Mouse (Mus musculus): Measurements from ENCODE around the gene Nmnat3. TPM values are rescaled to one million over a fixed set of nuclear protein-coding genes. Genes with fewer than 3 reads are reported as not detected.
A peak's percentile ranks its signal among the peaks of the same experiment; 100 is the strongest.

The Nmnat3 gene
- total and polyA plus RNA-seq, 3 experiments = 16.0 to 19.3 (median 17.5) TPM

GRCm38 (mm10) chr9:98427906-98428517, 140.8 kb downstream of the Nmnat3 start:
- Histone ChIP-seq H3K79me2 (replicated peaks; ENCODE audit: control insufficient read depth, insufficient read depth, low read length) (no peaks in the 10 kb centered on the region), H3K4me1 (ENCODE audit: control insufficient read depth, insufficient read depth, low read length) (peaks cover 10% of the 10 kb centered on the region), H3K27me3 (ENCODE audit: control insufficient read depth, insufficient read depth, low read length) (no peaks in the 10 kb centered on the region; the same call in 1 of the 2 replicates), H3K4me3 (no peak overlapping the region), H3K36me3 (ENCODE audit: control insufficient read depth, insufficient read depth, low read length) (no peaks in the 10 kb centered on the region), H3K9ac (ENCODE audit: low read depth, low read length) (no peak overlapping the region), H3K27ac (peak overlapping the region; percentile 36)
- WGBS = 51% methylated on average over 4 of the region's 4 CpGs
- no peak for TF ChIP-seq POLR2A (IDR thresholded peaks at IDR 0.05; ENCODE audit: insufficient read depth, low read depth, low read length)
- no peak for TF ChIP-seq CTCF (IDR thresholded peaks at IDR 0.05)
- no peak for TF ChIP-seq EP300 (IDR thresholded peaks at IDR 0.05; ENCODE audit: insufficient read depth, low read depth, low read length)
- DNase-seq = peak in 1 of 2 experiments; percentile 25
- intact Hi-C loops (cut with DNase I) = no loop called here

DNA sequence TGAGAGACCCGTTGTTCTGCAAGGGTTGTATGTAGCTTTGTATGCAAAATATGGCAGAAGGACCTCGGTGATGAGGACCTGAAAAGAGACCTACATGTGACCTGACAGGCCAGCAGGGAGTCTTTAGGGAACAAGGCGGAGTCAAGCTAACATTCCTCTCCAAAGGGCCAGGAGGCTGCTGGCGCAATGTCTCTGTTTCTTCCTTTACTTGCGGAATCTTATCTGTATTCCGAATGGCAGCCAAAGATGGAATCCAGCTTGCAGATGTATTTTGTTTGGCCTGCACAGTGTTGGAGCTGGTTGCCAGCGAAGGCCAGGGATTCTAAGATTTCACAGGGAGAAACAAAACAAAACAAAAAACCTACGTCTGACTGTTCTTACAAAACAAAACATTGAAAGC, 141.5 kb downstream of the Nmnat3 start:
- H3K4me3 ChIP-seq = no peak overlapping the region
- 41% methylated on average over 8 of the region's 8 CpGs for WGBS
- H3K9ac ChIP-seq (ENCODE audit: low read depth, low read length) = no peak overlapping the region
- H3K79me2 ChIP-seq (replicated peaks; ENCODE audit: control insufficient read depth, insufficient read depth, low read length) = no peaks in the 10 kb centered on the region
- peak; percentile 63 to 81 for DNase-seq
- peak overlapping the region; percentile 58 for H3K27ac ChIP-seq
- H3K36me3 ChIP-seq (ENCODE audit: control insufficient read depth, insufficient read depth, low read length) = no peaks in the 10 kb centered on the region
- H3K4me1 ChIP-seq (ENCODE audit: control insufficient read depth, insufficient read depth, low read length) = peaks cover 10% of the 10 kb centered on the region
- intact Hi-C loops (cut with DNase I) = no loop called here
- no peaks in the 10 kb centered on the region for H3K27me3 ChIP-seq (ENCODE audit: control insufficient read depth, insufficient read depth, low read length)
- TF ChIP-seq EP300 (IDR thresholded peaks at IDR 0.05; ENCODE audit: insufficient read depth, low read depth, low read length) (peak; percentile 80), POLR2A (IDR thresholded peaks at IDR 0.05; ENCODE audit: insufficient read depth, low read depth, low read length) (no peak), CTCF (IDR thresholded peaks at IDR 0.05) (no peak)

GRCm38 (mm10) chr9:98429806-98430205, 142.6 kb downstream of the Nmnat3 start:
- peaks cover 10% of the 10 kb centered on the region for H3K4me1 ChIP-seq (ENCODE audit: control insufficient read depth, insufficient read depth, low read length)
- no peak overlapping the region for H3K9ac ChIP-seq (ENCODE audit: low read depth, low read length)
- H3K4me3 ChIP-seq = no peak overlapping the region
- H3K27me3 ChIP-seq (ENCODE audit: control insufficient read depth, insufficient read depth, low read length) = no peaks in the 10 kb centered on the region
- no peaks in the 10 kb centered on the region for H3K79me2 ChIP-seq (replicated peaks; ENCODE audit: control insufficient read depth, insufficient read depth, low read length)
- H3K27ac ChIP-seq = peak overlapping the region; percentile 58
- peak; percentile 41 to 58 for DNase-seq
- WGBS = 29% methylated on average over 7 of the region's 7 CpGs
- TF ChIP-seq EP300 (IDR thresholded peaks at IDR 0.05; ENCODE audit: insufficient read depth, low read depth, low read length) (no peak), CTCF (IDR thresholded peaks at IDR 0.05) (no peak), POLR2A (IDR thresholded peaks at IDR 0.05; ENCODE audit: insufficient read depth, low read depth, low read length) (no peak)
- no peaks in the 10 kb centered on the region for H3K36me3 ChIP-seq (ENCODE audit: control insufficient read depth, insufficient read depth, low read length)
- intact Hi-C loops (cut with DNase I) = no loop called here

DNA sequence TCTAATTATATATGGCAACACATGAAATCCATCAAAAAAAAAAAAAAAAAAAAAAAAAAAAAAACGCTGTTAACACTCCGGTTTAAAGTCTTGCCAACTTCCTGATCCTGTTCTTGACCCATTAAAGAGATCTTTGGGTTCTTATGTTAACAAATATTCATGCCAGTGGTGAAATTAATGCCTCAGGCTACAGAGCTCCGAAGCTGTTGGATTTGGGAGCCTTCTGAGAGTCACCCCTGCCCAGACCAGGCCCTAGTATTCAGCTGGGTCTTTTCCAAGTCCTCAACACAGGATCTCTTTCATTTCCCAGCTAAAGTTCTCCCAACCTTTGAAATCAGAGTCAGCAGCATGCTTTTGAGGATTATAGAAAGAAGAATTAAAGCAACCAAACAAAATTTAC, 143.3 kb downstream of the Nmnat3 start:
- 33% methylated on average over 3 of the region's 3 CpGs for WGBS
- no peak for DNase-seq
- Histone ChIP-seq H3K4me3 (no peak overlapping the region), H3K27ac (no peak overlapping the region), H3K79me2 (replicated peaks; ENCODE audit: control insufficient read depth, insufficient read depth, low read length) (no peaks in the 10 kb centered on the region), H3K36me3 (ENCODE audit: control insufficient read depth, insufficient read depth, low read length) (no peaks in the 10 kb centered on the region), H3K9ac (ENCODE audit: low read depth, low read length) (no peak overlapping the region), H3K27me3 (ENCODE audit: control insufficient read depth, insufficient read depth, low read length) (no peaks in the 10 kb centered on the region), H3K4me1 (ENCODE audit: control insufficient read depth, insufficient read depth, low read length) (peaks cover 10% of the 10 kb centered on the region)
- intact Hi-C loops (cut with DNase I) = no loop called here
- TF ChIP-seq EP300 (IDR thresholded peaks at IDR 0.05; ENCODE audit: insufficient read depth, low read depth, low read length) (no peak), POLR2A (IDR thresholded peaks at IDR 0.05; ENCODE audit: insufficient read depth, low read depth, low read length) (no peak), CTCF (IDR thresholded peaks at IDR 0.05) (no peak)

- 70% methylated on average over 2 of the region's 2 CpGs for WGBS
- intact Hi-C loops (cut with DNase I) = no loop called here
- no peaks in the 10 kb centered on the region for H3K36me3 ChIP-seq (ENCODE audit: control insufficient read depth, insufficient read depth, low read length)
Observed at GRCm38 (mm10) chr9:98433021-98433420, 145.8 kb downstream of the Nmnat3 start.

GRCm38 (mm10) chr9:98433956-98434588, 146.8 kb downstream of the Nmnat3 start:
- H3K4me3 ChIP-seq = no peak overlapping the region
- 37% methylated on average over 4 of the region's 4 CpGs for WGBS
- DNase-seq = no peak
- H3K4me1 ChIP-seq (ENCODE audit: control insufficient read depth, insufficient read depth, low read length) = peaks cover 7% of the 10 kb centered on the region
- H3K36me3 ChIP-seq (ENCODE audit: control insufficient read depth, insufficient read depth, low read length) = no peaks in the 10 kb centered on the region
- no peak overlapping the region for H3K27ac ChIP-seq
- H3K27me3 ChIP-seq (ENCODE audit: control insufficient read depth, insufficient read depth, low read length) = no peaks in the 10 kb centered on the region
- TF ChIP-seq CTCF (IDR thresholded peaks at IDR 0.05) = no peak
- intact Hi-C loops (cut with DNase I) = no loop called here
- no peak overlapping the region for H3K9ac ChIP-seq (ENCODE audit: low read depth, low read length)
- H3K79me2 ChIP-seq (replicated peaks; ENCODE audit: control insufficient read depth, insufficient read depth, low read length) = no peaks in the 10 kb centered on the region

More at GRCm38 (mm10) chr9:98433021-98433420, 145.8 kb downstream of the Nmnat3 start:
- DNase-seq = no peak
- H3K4me3 ChIP-seq = no peak overlapping the region
- no peak overlapping the region for H3K9ac ChIP-seq (ENCODE audit: low read depth, low read length)
- H3K27me3 ChIP-seq (ENCODE audit: control insufficient read depth, insufficient read depth, low read length) = no peaks in the 10 kb centered on the region
- TF ChIP-seq CTCF (IDR thresholded peaks at IDR 0.05) (no peak), EP300 (IDR thresholded peaks at IDR 0.05; ENCODE audit: insufficient read depth, low read depth, low read length) (no peak), POLR2A (IDR thresholded peaks at IDR 0.05; ENCODE audit: insufficient read depth, low read depth, low read length) (no peak)
- no peaks in the 10 kb centered on the region for H3K79me2 ChIP-seq (replicated peaks; ENCODE audit: control insufficient read depth, insufficient read depth, low read length)
- no peak overlapping the region for H3K27ac ChIP-seq
- peaks cover 10% of the 10 kb centered on the region for H3K4me1 ChIP-seq (ENCODE audit: control insufficient read depth, insufficient read depth, low read length)
